Mouse (Mus musculus) frontal cortex, postnatal 14 days (tissue): ENCODE measurements around the gene Ifi211.
"Not testable (repeated sequence)": the region's sequence is repeated elsewhere in the genome, so short reads cannot be mapped to it uniquely, and the experiment has no call there.

Experiments
- DNase-seq, 2 experiments: peaks; one replicate each; pipeline ENCODE4 v3.0.0; 2022; ENCODE audit warnings: low spot score in 2 of 2

Gene Ifi211

GRCm38 (mm10) chr1:173879225-173879987 is 33.4 kb downstream of the Ifi211 start:
- not testable (repeated sequence) for DNase-seq

- not testable (repeated sequence) for DNase-seq
Observed at GRCm38 (mm10) chr1:173878264-173878663, 34.6 kb downstream of the Ifi211 start.

- DNase-seq, result not testable (repeated sequence)
Observed at GRCm38 (mm10) chr1:173877125-173877524, 35.7 kb downstream of the Ifi211 start.

GRCm38 (mm10) chr1:173868586-173868985 is 44.3 kb downstream of the Ifi211 start:
- not testable (repeated sequence) for DNase-seq

GRCm38 (mm10) chr1:173866504-173866903 is 46.3 kb downstream of the Ifi211 start:
- DNase-seq, result no peak

DNA sequence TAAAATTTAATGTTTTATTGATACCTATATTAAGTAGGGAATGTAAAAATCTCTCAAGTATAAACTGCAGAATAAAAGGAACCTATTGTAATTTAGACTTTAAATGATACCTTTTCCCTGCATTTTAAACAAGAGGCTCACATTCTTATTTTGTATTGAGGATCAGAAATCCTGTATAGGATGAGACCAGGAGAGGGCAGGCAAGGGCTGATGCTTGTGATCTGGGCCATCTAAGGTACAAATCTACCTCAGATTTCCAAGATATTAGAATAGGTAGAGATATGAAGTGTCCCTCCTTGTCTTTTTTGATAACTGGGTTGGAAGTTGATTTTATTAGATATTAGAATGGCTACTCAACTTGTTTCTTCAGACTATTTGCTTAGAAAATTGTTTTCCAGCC is 59.1 kb downstream of the Ifi211 start:
- DNase-seq, result not testable (repeated sequence)

DNA sequence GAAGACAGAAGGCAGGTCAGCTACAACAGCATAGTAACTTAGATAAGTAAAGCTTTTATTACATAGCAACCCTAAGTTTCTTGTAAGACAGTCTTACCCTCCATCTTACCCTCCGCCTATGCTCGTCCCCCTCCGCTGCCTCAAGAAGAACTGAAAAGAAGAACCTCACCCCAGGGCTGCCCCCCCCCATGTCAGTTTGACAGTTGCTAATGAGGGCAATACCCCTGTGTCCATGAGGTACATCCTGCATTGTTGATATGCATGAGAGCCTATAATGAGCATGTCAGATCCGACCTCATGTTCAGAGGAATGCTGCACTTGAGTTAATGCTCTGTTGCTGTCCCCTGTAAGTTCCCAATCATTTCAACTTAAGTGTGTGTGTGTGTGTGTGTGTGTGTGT is 60.0 kb downstream of the Ifi211 start:
- DNase-seq, result not testable (repeated sequence)
